Mouse (Mus musculus) hematopoietic multipotent progenitor cell, adult 10-12 weeks (in vitro differentiated cells): ENCODE results near the gene Emc3. TPM values are rescaled to one million over a fixed set of nuclear protein-coding genes. Genes with fewer than 3 reads are reported as not detected.

ENCODE experiments used
- polyA plus RNA-seq: library from polyadenylated mRNA; stranded (reverse); fragments of >175 nt; gene quantifications from 2 replicates; pipeline ENCODE4 v1.2.3, GENCODE M21; 2012; ENCODE audit warnings: low replicate concordance

The Emc3 gene
- polyA plus RNA-seq = 23.9 and 78.7 TPM in 2 replicates

GRCm38 (mm10) chr6:113530932-113531839 is at the start of gene Emc3, which contains the start of gene Fancd2:
TSS of gene Emc3 (minus strand) at chr6:113531652.
TSS of gene Fancd2 (plus strand) at chr6:113531682.

GRCm38 (mm10) chr6:113501388-113502084 is 29.9 kb downstream of the Emc3 start, which contains the start of gene Prrt3:
TSS of gene Prrt3 (minus strand) at chr6:113501931.

GRCm38 (mm10) chr6:113483100-113483615 is 48.3 kb downstream of the Emc3 start, which contains the start of gene Creld1:
TSS of gene Creld1 (plus strand) at chr6:113483297.

GRCm38 (mm10) chr6:113471297-113471936 is 60.0 kb downstream of the Emc3 start, which contains the start of gene Il17rc:
TSS of gene Il17rc (plus strand) at chr6:113471427.

Other genes starting within 250 kb of the Emc3 start
- gene Cpne9, start 249.3 kb downstream of the Emc3 start, polyA plus RNA-seq = 0.08 and 0.11 TPM in 2 replicates
- 36.5 and 95.3 TPM in 2 replicates for gene Brpf1, start 224.5 kb downstream of the Emc3 start, polyA plus RNA-seq
- gene Ogg1, start 204.7 kb downstream of the Emc3 start, polyA plus RNA-seq = 8.4 and 10.8 TPM in 2 replicates
- gene Camk1, start 187.7 kb downstream of the Emc3 start, polyA plus RNA-seq = 8.6 and 13.3 TPM in 2 replicates
- 44.8 and 81.1 TPM in 2 replicates for gene Tada3, start 153.8 kb downstream of the Emc3 start, polyA plus RNA-seq
- gene Arpc4, start 153.5 kb downstream of the Emc3 start, polyA plus RNA-seq = 255 and 685 TPM in 2 replicates
- gene Ttll3, start 142.4 kb downstream of the Emc3 start, polyA plus RNA-seq = 18.3 and 25.1 TPM in 2 replicates
- 78.3 and 88.5 TPM in 2 replicates for gene Rpusd3, start 112.3 kb downstream of the Emc3 start, polyA plus RNA-seq
- not detected in 2 replicates for gene Cidec, start 95.9 kb downstream of the Emc3 start, polyA plus RNA-seq
- gene Jagn1, start 89.1 kb downstream of the Emc3 start, polyA plus RNA-seq = 7.8 and 9.2 TPM in 2 replicates
- gene Il17re, start 73.2 kb downstream of the Emc3 start, polyA plus RNA-seq = 0.45 and 1.00 TPM in 2 replicates
- gene Il17rc, start 60.2 kb downstream of the Emc3 start, polyA plus RNA-seq = 0.68 and 1.3 TPM in 2 replicates
- 24.9 and 25.5 TPM in 2 replicates for gene Creld1, start 48.4 kb downstream of the Emc3 start, polyA plus RNA-seq
- 0.06 and 0.38 TPM in 2 replicates for gene Prrt3, start 29.7 kb downstream of the Emc3 start, polyA plus RNA-seq
- 0.29 and 0.49 TPM in 2 replicates for gene Fancd2, start within 50 bp of the Emc3 start, polyA plus RNA-seq
- gene Fancd2os, start 69.1 kb upstream of the Emc3 start, polyA plus RNA-seq = not detected in 2 replicates
- gene Brk1, start 73.1 kb upstream of the Emc3 start, polyA plus RNA-seq = 24.5 and 57.9 TPM in 2 replicates
- 8.2 and 21.3 TPM in 2 replicates for gene Vhl, start 92.3 kb upstream of the Emc3 start, polyA plus RNA-seq
- 79.5 and 135 TPM in 2 replicates for gene Irak2, start 106.8 kb upstream of the Emc3 start, polyA plus RNA-seq
- gene Tatdn2, start 165.4 kb upstream of the Emc3 start, polyA plus RNA-seq = 39.9 and 62.7 TPM in 2 replicates
- gene Ghrl, start 188.2 kb upstream of the Emc3 start, polyA plus RNA-seq = 0.89 TPM in 1 of 2 replicates, not detected in the other
- gene Sec13, start 209.1 kb upstream of the Emc3 start, polyA plus RNA-seq = 12.3 and 33.6 TPM in 2 replicates